Mouse (Mus musculus) Muller cell, postnatal 12 days (primary cell): ENCODE results near the gene Stxbp3.

ENCODE experiments used
- DNase-seq: peaks from one replicate; pipeline ENCODE4 v3.0.0-alpha.2; 2015; ENCODE audit errors: inconsistent ontology term

The Stxbp3 gene

GRCm38 (mm10) chr3:108797723-108798122, 42.6 kb downstream of the Stxbp3 start:
- DNase-seq = no peak

GRCm38 (mm10) chr3:108796386-108796785, 43.9 kb downstream of the Stxbp3 start:
- DNase-seq = no peak

GRCm38 (mm10) chr3:108795554-108796299, 44.6 kb downstream of the Stxbp3 start:
- DNase-seq = no peak

- DNase-seq = no peak
Observed at GRCm38 (mm10) chr3:108794780-108795179, 45.5 kb downstream of the Stxbp3 start.

GRCm38 (mm10) chr3:108792420-108792819, 47.9 kb downstream of the Stxbp3 start:
- DNase-seq = no peak

GRCm38 (mm10) chr3:108791054-108791706, 49.1 kb downstream of the Stxbp3 start:
- DNase-seq = no peak

- DNase-seq = no peak
Observed at GRCm38 (mm10) chr3:108790499-108790898, 49.8 kb downstream of the Stxbp3 start.

GRCm38 (mm10) chr3:108789299-108789698, 51.0 kb downstream of the Stxbp3 start:
- DNase-seq = no peak

GRCm38 (mm10) chr3:108788455-108788794, 51.9 kb downstream of the Stxbp3 start:
- DNase-seq = no peak

GRCm38 (mm10) chr3:108787754-108788454, 52.4 kb downstream of the Stxbp3 start:
- no peak for DNase-seq

GRCm38 (mm10) chr3:108786520-108786919, 53.8 kb downstream of the Stxbp3 start:
- DNase-seq = no peak

- DNase-seq = no peak
Observed at GRCm38 (mm10) chr3:108782364-108782895, 57.9 kb downstream of the Stxbp3 start.

- no peak for DNase-seq
Observed at GRCm38 (mm10) chr3:108781884-108782270, 58.4 kb downstream of the Stxbp3 start.

- DNase-seq = peak; percentile 74
Observed at GRCm38 (mm10) chr3:108781238-108781883, 59.0 kb downstream of the Stxbp3 start.

- no peak for DNase-seq
Observed at GRCm38 (mm10) chr3:108778761-108779540, 61.4 kb downstream of the Stxbp3 start.

- DNase-seq = no peak
Observed at GRCm38 (mm10) chr3:108772811-108773210, 67.5 kb downstream of the Stxbp3 start.

GRCm38 (mm10) chr3:108772211-108772610, 68.1 kb downstream of the Stxbp3 start:
- DNase-seq = no peak

- peak; percentile 52 for DNase-seq
Observed at GRCm38 (mm10) chr3:108770725-108771368, 69.5 kb downstream of the Stxbp3 start.

- no peak for DNase-seq
Observed at GRCm38 (mm10) chr3:108769547-108769946, 70.8 kb downstream of the Stxbp3 start.

GRCm38 (mm10) chr3:108767416-108767815, 72.9 kb downstream of the Stxbp3 start:
- DNase-seq = no peak

GRCm38 (mm10) chr3:108766943-108767342, 73.4 kb downstream of the Stxbp3 start:
- DNase-seq = no peak
